Mouse (Mus musculus): ENCODE data around the gene Slc29a4. TPM values are rescaled to one million over a fixed set of nuclear protein-coding genes. Genes with fewer than 3 reads are reported as not detected.

The Slc29a4 gene
- polyA plus RNA-seq, 2 experiments = 5.8 to 8.0 TPM

DNA sequence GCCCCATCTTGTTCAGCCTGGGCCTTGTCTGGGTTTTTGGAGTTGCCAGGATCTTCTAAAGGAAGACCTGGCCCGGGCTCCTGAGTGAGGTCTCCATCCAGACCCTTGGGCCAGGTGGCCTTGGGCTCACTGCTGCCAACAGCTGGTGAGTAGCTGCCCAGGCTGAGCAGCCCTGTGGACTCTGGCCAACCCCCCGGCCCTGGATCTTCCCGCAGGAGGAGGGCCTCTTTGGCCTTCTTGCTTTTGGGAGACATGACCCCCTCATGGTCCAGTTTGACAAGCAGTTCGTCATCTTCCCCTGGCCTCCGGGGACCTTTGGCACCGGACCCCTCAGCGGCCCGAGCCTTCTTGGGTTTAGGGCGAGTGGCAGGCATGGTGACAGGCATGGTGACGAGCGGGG is 39.6 kb downstream of the Slc29a4 start:
- H3K9ac ChIP-seq (ENCODE audit: low read depth, low read length, severe bottlenecking) = no peak overlapping the region
- peaks cover 100% of the 10 kb centered on the region for H3K36me3 ChIP-seq (ENCODE audit: control insufficient read depth, insufficient read depth, low read length)
- H3K4me3 ChIP-seq (replicated peaks; ENCODE audit: low read length) = no peak overlapping the region
- no peak overlapping the region for H3K27ac ChIP-seq (replicated peaks; ENCODE audit: low read depth, low read length)
- ATAC-seq (ENCODE audit: low FRiP score, low read depth) (no peak), DNase-seq (ENCODE audit: low spot score) (no peak)
- no peaks in the 10 kb centered on the region for H3K9me3 ChIP-seq (ENCODE audit: control insufficient read depth, low read length)
- H3K4me2 ChIP-seq (replicated peaks; ENCODE audit: low read depth, low read length, severe bottlenecking) = no peak overlapping the region
- H3K4me1 ChIP-seq (ENCODE audit: control insufficient read depth, insufficient read depth, low read length) = no peaks in the 10 kb centered on the region
- no peaks in the 10 kb centered on the region for H3K27me3 ChIP-seq (ENCODE audit: control insufficient read depth, insufficient read depth, low read length)
- WGBS = 89% methylated on average over 11 of the region's 11 CpGs
- TF ChIP-seq POLR2A (IDR thresholded peaks at IDR 0.05; ENCODE audit: borderline replicate concordance, extremely low read depth, insufficient read depth, insufficient read length) = no peak

GRCm38 (mm10) chr5:142739941-142740340 is 47.6 kb downstream of the Slc29a4 start:
- 83% methylated on average over 8 of the region's 8 CpGs for WGBS
- Histone ChIP-seq H3K4me1 (ENCODE audit: control insufficient read depth, insufficient read depth, low read length) (no peaks in the 10 kb centered on the region), H3K4me3 (replicated peaks; ENCODE audit: low read length) (no peak overlapping the region), H3K4me2 (replicated peaks; ENCODE audit: low read depth, low read length, severe bottlenecking) (no peak overlapping the region), H3K9me3 (ENCODE audit: control insufficient read depth, low read length) (no peaks in the 10 kb centered on the region), H3K27me3 (ENCODE audit: control insufficient read depth, insufficient read depth, low read length) (no peaks in the 10 kb centered on the region), H3K27ac (replicated peaks; ENCODE audit: low read depth, low read length) (no peak overlapping the region), H3K36me3 (ENCODE audit: control insufficient read depth, insufficient read depth, low read length) (peaks cover 96% of the 10 kb centered on the region), H3K9ac (ENCODE audit: low read depth, low read length, severe bottlenecking) (no peak overlapping the region)
- ATAC-seq (ENCODE audit: low FRiP score, low read depth) (no peak), DNase-seq (ENCODE audit: low spot score) (no peak)
- no peak for TF ChIP-seq POLR2A (IDR thresholded peaks at IDR 0.05; ENCODE audit: borderline replicate concordance, extremely low read depth, insufficient read depth, insufficient read length)

DNA sequence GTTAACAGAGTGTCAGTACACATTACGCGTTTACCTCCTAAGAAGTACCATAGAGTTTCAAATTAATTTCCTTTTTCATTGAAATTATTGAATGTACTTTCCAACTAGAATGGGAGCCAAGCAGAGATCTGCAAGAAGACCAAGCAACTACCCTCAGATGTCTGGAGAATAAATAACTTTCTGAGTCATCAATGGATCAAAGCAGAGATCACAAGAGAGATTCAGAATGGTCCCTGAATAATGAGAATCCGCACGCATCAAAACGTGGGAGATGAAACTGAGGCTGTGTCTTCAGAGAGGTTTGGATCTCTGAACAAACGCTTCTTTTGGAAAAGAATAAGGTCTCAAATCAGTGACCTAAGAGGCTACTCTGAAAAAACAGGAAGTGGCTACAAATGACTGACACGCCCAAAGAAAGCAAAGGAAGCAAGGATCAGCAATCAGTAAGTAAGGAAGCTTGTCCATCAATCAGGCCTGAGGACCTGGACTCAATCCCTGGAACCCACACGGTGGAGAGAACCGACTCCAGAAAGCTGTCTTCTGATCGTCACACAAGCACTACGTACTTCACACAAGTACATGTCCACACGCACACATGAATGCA is 54.8 kb downstream of the Slc29a4 start:
- no peaks in the 10 kb centered on the region for H3K9me3 ChIP-seq (ENCODE audit: control insufficient read depth, low read length)
- H3K36me3 ChIP-seq (ENCODE audit: control insufficient read depth, insufficient read depth, low read length) = peaks cover 92% of the 10 kb centered on the region
- no peaks in the 10 kb centered on the region for H3K4me1 ChIP-seq (ENCODE audit: control insufficient read depth, insufficient read depth, low read length)
- no peaks in the 10 kb centered on the region for H3K27me3 ChIP-seq (ENCODE audit: control insufficient read depth, insufficient read depth, low read length)
- no peak overlapping the region for H3K4me2 ChIP-seq (replicated peaks; ENCODE audit: low read depth, low read length, severe bottlenecking)
- H3K9ac ChIP-seq (ENCODE audit: low read depth, low read length, severe bottlenecking) = no peak overlapping the region
- no peak for TF ChIP-seq POLR2A (IDR thresholded peaks at IDR 0.05; ENCODE audit: borderline replicate concordance, extremely low read depth, insufficient read depth, insufficient read length)
- WGBS = 92% methylated on average over 12 of the region's 12 CpGs
- H3K4me3 ChIP-seq (replicated peaks; ENCODE audit: low read length) = no peak overlapping the region
- ATAC-seq (ENCODE audit: low FRiP score, low read depth) = no peak
- no peak overlapping the region for H3K27ac ChIP-seq (replicated peaks; ENCODE audit: low read depth, low read length)
- no peak for DNase-seq (ENCODE audit: low spot score)

DNA sequence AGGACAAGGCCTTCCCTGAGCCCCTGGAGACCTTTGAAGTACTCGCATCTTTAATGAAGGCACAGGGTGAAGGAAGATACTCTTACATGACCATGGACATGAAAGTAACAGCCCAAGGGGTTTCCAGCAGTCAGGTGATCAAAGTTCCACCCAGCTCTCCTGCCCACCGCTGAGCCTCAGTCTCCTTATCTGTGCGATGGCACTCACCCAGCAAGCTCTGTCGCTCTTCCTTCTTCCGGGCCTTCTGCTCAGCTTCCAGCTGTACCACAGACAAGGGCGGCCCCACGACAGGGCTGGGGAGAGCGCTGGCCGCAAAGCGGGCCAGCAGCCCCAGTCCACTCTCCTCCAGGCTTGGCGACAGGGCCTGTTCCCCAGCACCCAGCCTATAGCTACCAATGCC is 57.9 kb downstream of the Slc29a4 start:
- Histone ChIP-seq H3K4me3 (replicated peaks; ENCODE audit: low read length) (no peak overlapping the region), H3K4me1 (ENCODE audit: control insufficient read depth, insufficient read depth, low read length) (no peaks in the 10 kb centered on the region), H3K4me2 (replicated peaks; ENCODE audit: low read depth, low read length, severe bottlenecking) (no peak overlapping the region), H3K27ac (replicated peaks; ENCODE audit: low read depth, low read length) (no peak overlapping the region), H3K36me3 (ENCODE audit: control insufficient read depth, insufficient read depth, low read length) (peaks cover 93% of the 10 kb centered on the region), H3K9me3 (ENCODE audit: control insufficient read depth, low read length) (no peaks in the 10 kb centered on the region), H3K9ac (ENCODE audit: low read depth, low read length, severe bottlenecking) (no peak overlapping the region), H3K27me3 (ENCODE audit: control insufficient read depth, insufficient read depth, low read length) (no peaks in the 10 kb centered on the region)
- DNase-seq (ENCODE audit: low spot score) (no peak), ATAC-seq (ENCODE audit: low FRiP score, low read depth) (no peak)
- WGBS = 89% methylated on average over 11 of the region's 11 CpGs
- TF ChIP-seq POLR2A (IDR thresholded peaks at IDR 0.05; ENCODE audit: borderline replicate concordance, extremely low read depth, insufficient read depth, insufficient read length) = no peak

GRCm38 (mm10) chr5:142752241-142752640 is 59.9 kb downstream of the Slc29a4 start:
- H3K4me2 ChIP-seq (replicated peaks; ENCODE audit: low read depth, low read length, severe bottlenecking) = no peak overlapping the region
- H3K27ac ChIP-seq (replicated peaks; ENCODE audit: low read depth, low read length) = no peak overlapping the region
- 57% methylated on average over 13 of the region's 13 CpGs for WGBS
- H3K4me1 ChIP-seq (ENCODE audit: control insufficient read depth, insufficient read depth, low read length) = no peaks in the 10 kb centered on the region
- peaks cover 96% of the 10 kb centered on the region for H3K36me3 ChIP-seq (ENCODE audit: control insufficient read depth, insufficient read depth, low read length)
- no peak overlapping the region for H3K4me3 ChIP-seq (replicated peaks; ENCODE audit: low read length)
- H3K9me3 ChIP-seq (ENCODE audit: control insufficient read depth, low read length) = no peaks in the 10 kb centered on the region
- DNase-seq (ENCODE audit: low spot score) (no peak), ATAC-seq (ENCODE audit: low FRiP score, low read depth) (0 out of 2 replicates have a peak, but pooled peaks have one; percentile 20)
- no peak overlapping the region for H3K9ac ChIP-seq (ENCODE audit: low read depth, low read length, severe bottlenecking)
- no peaks in the 10 kb centered on the region for H3K27me3 ChIP-seq (ENCODE audit: control insufficient read depth, insufficient read depth, low read length)
- no peak for TF ChIP-seq POLR2A (IDR thresholded peaks at IDR 0.05; ENCODE audit: borderline replicate concordance, extremely low read depth, insufficient read depth, insufficient read length)

Data from limb, embryonic 14.5 days (tissue).